Mouse (Mus musculus) telencephalon, adult 2 months (tissue): ENCODE data around the gene Dhx40.
A peak's percentile ranks its signal among the peaks of the same experiment; 100 is the strongest.
"Not testable (repeated sequence)": the region's sequence is repeated elsewhere in the genome, so short reads cannot be mapped to it uniquely, and the experiment has no call there.

ENCODE experiments used
- DNase-seq: peaks from one replicate; pipeline ENCODE4 v3.0.0-alpha.2; 2011; ENCODE audit warnings: low read depth, low spot score

Gene Dhx40

GRCm38 (mm10) chr11:86751010-86751409, 56.5 kb downstream of the Dhx40 start:
- no peak for DNase-seq

DNA sequence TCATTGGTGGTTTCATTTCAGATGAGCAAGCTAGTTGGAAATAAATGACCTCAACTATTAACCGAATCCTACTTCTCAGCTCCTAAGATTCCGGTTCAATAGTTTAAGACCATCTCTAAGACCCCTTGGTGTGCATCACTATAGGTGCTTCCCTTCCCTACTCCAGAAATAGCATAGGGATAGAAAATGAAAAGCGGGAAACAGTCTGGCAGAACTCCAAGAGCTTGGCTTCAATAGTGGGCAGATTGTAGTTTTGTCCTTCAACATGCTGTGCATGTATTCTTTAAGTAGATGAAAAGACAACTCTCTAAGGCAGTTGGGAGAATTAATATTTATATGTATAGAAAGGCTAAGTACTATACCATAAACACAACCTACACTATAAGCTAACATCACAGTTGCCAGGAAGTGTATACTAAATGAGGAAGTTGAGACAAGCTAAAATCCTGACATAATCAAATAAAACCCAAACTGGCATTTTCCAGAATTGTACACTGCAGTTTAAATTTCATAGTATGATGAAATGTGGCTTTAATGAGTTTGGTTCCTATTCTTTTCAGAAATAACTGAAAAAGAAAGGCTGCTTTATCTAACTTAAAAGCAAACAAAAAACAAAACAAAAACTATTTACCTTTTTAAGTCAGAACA, 57.6 kb downstream of the Dhx40 start:
- DNase-seq, result no peak

GRCm38 (mm10) chr11:86745634-86746404, 61.7 kb downstream of the Dhx40 start:
- no peak for DNase-seq

- DNase-seq, result no peak
Measured at GRCm38 (mm10) chr11:86742605-86743004, 64.9 kb downstream of the Dhx40 start.

DNA sequence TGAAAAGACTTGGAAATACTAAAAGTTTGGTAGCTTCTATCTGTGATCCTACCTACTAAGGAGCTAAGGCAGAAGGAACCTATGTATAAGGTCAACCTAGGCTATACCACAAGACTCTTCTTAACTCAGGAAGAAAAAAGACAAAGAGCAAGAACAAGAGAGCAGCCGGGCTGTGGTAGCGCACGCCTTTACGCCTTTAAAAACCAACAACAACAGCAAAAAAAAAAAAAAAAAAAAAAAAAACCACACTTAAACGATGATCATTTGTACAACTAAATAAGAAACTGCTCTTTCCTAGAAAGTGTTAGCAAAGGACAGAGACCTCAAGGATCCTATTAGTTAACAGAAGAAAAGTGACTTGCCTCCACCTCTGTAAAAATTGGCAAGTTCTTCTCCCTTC, 66.0 kb downstream of the Dhx40 start:
- no peak for DNase-seq

DNA sequence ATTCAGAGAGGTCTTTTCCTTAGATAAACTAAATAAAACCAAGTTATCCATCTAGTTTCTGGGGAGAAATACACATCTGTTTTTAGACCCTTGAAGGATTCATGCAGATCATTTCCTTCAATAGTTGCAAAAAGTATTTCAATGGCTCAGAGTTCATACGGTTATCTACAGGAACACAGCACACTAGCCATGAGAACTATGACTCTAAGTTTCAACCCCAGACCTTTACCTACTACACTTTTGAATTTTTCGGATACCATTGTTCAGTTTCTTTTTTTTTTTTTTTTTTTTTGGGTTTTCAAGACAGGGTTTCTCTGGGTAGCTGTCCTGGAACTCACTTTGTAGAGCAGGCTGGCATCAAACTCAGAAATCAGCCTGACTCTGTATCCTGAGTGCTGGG, 68.1 kb downstream of the Dhx40 start:
- DNase-seq, result no peak

DNA sequence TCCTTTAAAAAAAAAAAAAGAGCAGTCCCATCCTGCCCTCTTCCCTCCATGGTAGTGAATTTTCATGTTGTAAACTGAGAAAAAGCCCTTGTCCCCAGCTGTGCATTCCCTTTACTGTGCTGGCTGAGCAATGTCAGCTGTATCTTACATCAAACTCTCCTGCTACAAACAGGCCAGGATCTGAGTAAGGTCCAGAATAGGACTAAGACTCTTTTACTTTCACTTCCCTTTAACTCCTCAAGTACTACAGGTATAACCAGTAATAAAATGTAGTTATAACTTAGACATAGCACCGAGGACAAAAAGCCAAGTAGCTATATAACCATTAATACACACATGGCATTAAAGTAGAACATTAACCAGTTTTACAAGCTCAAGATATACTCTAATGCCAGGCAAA, 68.6 kb downstream of the Dhx40 start:
- DNase-seq, result no peak

- DNase-seq, result not testable (repeated sequence)
Measured at GRCm38 (mm10) chr11:86738308-86738707, 69.2 kb downstream of the Dhx40 start.

- DNase-seq, result no peak
Measured at GRCm38 (mm10) chr11:86737301-86738000, 70.1 kb downstream of the Dhx40 start.

GRCm38 (mm10) chr11:86734993-86735392, 72.6 kb downstream of the Dhx40 start:
- no peak for DNase-seq

- DNase-seq, result no peak
Measured at GRCm38 (mm10) chr11:86734241-86734939, 73.2 kb downstream of the Dhx40 start.

GRCm38 (mm10) chr11:86731443-86731842, 76.1 kb downstream of the Dhx40 start:
- DNase-seq, result peak; percentile 67

DNA sequence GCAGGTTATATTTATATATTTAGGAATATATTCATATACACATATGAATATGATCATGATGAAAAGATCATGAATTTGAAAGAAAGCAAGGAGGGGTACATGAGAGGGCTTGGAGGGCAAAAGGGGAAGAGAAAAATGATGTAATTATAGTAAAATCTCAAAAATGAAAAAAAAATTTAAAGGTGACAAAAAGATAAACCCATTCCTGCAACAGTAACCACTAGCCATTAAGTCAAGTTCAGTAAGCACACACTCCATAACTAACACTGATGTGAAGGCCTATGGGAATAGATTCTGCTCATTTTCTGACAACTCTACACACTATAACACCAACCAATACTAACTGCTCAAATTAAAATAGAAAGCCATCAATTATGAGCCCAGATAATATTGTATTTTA, 81.9 kb downstream of the Dhx40 start:
- DNase-seq, result no peak

- DNase-seq, result no peak
Measured at GRCm38 (mm10) chr11:86724982-86725381, 82.6 kb downstream of the Dhx40 start.

DNA sequence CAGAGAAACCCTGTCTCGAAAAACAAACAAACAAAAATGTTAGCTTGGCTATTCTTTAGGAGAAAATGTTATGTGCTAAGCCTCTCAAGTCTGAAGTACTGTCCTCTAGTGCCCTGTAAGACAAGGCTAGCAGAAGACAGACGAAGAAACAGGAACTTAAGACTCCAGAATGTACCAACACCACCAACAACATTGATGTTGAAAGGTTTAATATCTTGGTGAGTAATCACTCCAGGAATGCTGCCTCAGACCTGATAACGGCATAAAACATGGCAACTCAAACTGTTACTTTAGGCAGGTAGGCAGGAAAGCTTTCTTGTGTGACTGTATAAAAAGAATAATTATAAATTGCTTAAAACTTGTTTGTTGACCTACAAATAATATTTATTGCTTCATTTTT, 83.5 kb downstream of the Dhx40 start:
- DNase-seq, result no peak

DNA sequence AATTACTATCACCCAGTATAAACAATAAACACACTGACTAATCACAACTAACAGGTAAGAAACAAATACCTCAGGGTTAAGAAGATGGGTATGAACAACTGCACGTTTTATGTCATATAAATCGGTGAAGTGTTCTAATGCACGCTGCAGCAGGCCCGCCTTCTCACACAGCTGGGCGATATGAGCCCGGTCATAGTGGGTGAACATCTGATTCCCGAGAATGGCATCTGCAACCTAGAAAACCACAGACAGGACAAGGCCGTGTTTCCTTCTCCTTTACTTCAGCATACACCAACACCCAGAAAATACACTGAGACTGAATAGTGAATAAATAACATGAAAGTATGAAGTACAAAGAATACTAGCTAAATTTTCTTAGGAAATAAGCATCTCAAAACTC, 88.2 kb downstream of the Dhx40 start:
- no peak for DNase-seq
